Mouse (Mus musculus): ENCODE results near the gene Ctsa.
"Not testable (repeated sequence)": the region's sequence is repeated elsewhere in the genome, so short reads cannot be mapped to it uniquely, and the experiment has no call there.

- not testable (repeated sequence) for TF ChIP-seq CTCF (conservative IDR thresholded peaks at IDR 0.05; ENCODE audit: low read length); POU5F1 (IDR thresholded peaks at IDR 0.05; ENCODE audit: borderline replicate concordance, low read length)
These were observed 30.7 kb downstream of the Ctsa start for GRCm38 (mm10) chr2:164863411-164863810.

Measured in E14TG2a.4 (cell line).